Mouse (Mus musculus) olfactory bulb, adult 2 months (tissue): ENCODE data around the gene Col16a1.

Experiments
- CTCF ChIP-seq: fragments of 200-500 bp; IDR thresholded peaks from 2 replicates; pipeline ENCODE4 v1.5.1; 2012; ENCODE audit warnings: low read depth, mild to moderate bottlenecking, low read length, moderate library complexity; ENCODE audit not compliant: insufficient read depth
- POLR2A ChIP-seq: fragments of 200-500 bp; IDR thresholded peaks from 2 replicates; pipeline ENCODE4 v1.6.1; 2012; ENCODE audit warnings: mild to moderate bottlenecking, low read depth, low read length, moderate library complexity; ENCODE audit not compliant: insufficient read depth

DNA sequence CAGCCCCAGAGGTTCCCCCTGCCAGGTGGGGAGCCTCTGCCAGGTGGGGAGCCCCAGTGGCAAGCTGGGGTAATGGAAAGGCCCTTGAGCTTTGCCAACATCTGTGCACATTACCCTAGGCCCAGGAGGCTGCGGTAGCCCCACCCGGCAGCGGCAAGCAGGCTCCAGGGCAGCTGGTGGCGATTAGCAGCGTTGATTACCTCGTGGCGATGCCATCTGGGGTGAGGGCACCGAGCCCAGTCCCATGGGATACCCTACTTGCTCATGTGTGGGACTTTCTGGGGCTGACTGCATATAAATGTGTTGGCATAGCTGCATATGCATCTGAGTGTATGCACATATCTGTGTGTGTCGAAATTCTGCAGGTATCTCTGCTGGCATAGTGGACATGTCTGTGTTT is 3.4 kb upstream of the Col16a1 start:
- TF ChIP-seq POLR2A (no peak), CTCF (no peak)
